Mouse (Mus musculus): Measurements from ENCODE around the gene Ankrd11.

Gene Ankrd11

GRCm38 (mm10) chr8:122852546-122852905 lies 189.6 kb downstream of the Ankrd11 start:
- no peaks in the 10 kb centered on the region for H3K36me3 ChIP-seq (ENCODE audit: insufficient read depth, low read length)
- peaks cover 17% of the 10 kb centered on the region; the same call in 1 of the 2 replicates for H3K27me3 ChIP-seq (ENCODE audit: insufficient read depth, low read length)
- no peak for TF ChIP-seq CTCF (conservative IDR thresholded peaks at IDR 0.05; ENCODE audit: low read length)
- TF ChIP-seq POU5F1 (IDR thresholded peaks at IDR 0.05; ENCODE audit: borderline replicate concordance, low read length): no peak
- no peak for TF ChIP-seq NANOG (IDR thresholded peaks at IDR 0.05; ENCODE audit: borderline replicate concordance, low read length)
- H3K9me3 ChIP-seq (ENCODE audit: low read length): no peaks in the 10 kb centered on the region
- peaks cover 31% of the 10 kb centered on the region for H3K4me1 ChIP-seq (replicated peaks; ENCODE audit: low read depth, low read length)
- no peak overlapping the region for H3K4me3 ChIP-seq (replicated peaks; ENCODE audit: low read length)

GRCm38 (mm10) chr8:122851692-122852545 lies 190.2 kb downstream of the Ankrd11 start:
- Histone ChIP-seq H3K27me3 (ENCODE audit: insufficient read depth, low read length) (peaks cover 19% of the 10 kb centered on the region; the same call in 1 of the 2 replicates), H3K9me3 (ENCODE audit: low read length) (no peaks in the 10 kb centered on the region), H3K4me3 (replicated peaks; ENCODE audit: low read length) (no peak overlapping the region), H3K4me1 (replicated peaks; ENCODE audit: low read depth, low read length) (peaks cover 31% of the 10 kb centered on the region), H3K36me3 (ENCODE audit: insufficient read depth, low read length) (no peaks in the 10 kb centered on the region)
- TF ChIP-seq NANOG (IDR thresholded peaks at IDR 0.05; ENCODE audit: borderline replicate concordance, low read length) (no peak), CTCF (conservative IDR thresholded peaks at IDR 0.05; ENCODE audit: low read length) (no peak), POU5F1 (IDR thresholded peaks at IDR 0.05; ENCODE audit: borderline replicate concordance, low read length) (no peak)

GRCm38 (mm10) chr8:122850641-122851240 lies 191.3 kb downstream of the Ankrd11 start:
- H3K36me3 ChIP-seq (ENCODE audit: insufficient read depth, low read length): no peaks in the 10 kb centered on the region
- no peaks in the 10 kb centered on the region for H3K9me3 ChIP-seq (ENCODE audit: low read length)
- H3K4me3 ChIP-seq (replicated peaks; ENCODE audit: low read length): no peak overlapping the region
- peaks cover 31% of the 10 kb centered on the region for H3K4me1 ChIP-seq (replicated peaks; ENCODE audit: low read depth, low read length)
- peaks cover 24% of the 10 kb centered on the region; the same call in 1 of the 2 replicates for H3K27me3 ChIP-seq (ENCODE audit: insufficient read depth, low read length)
- TF ChIP-seq POU5F1 (IDR thresholded peaks at IDR 0.05; ENCODE audit: borderline replicate concordance, low read length): no peak
- no peak for TF ChIP-seq CTCF (conservative IDR thresholded peaks at IDR 0.05; ENCODE audit: low read length)
- TF ChIP-seq NANOG (IDR thresholded peaks at IDR 0.05; ENCODE audit: borderline replicate concordance, low read length): no peak

- no peak for TF ChIP-seq CTCF (conservative IDR thresholded peaks at IDR 0.05; ENCODE audit: low read length)
- no peak for TF ChIP-seq NANOG (IDR thresholded peaks at IDR 0.05; ENCODE audit: borderline replicate concordance, low read length)
- no peak for TF ChIP-seq POU5F1 (IDR thresholded peaks at IDR 0.05; ENCODE audit: borderline replicate concordance, low read length)
- H3K9me3 ChIP-seq (ENCODE audit: low read length): no peaks in the 10 kb centered on the region
- H3K36me3 ChIP-seq (ENCODE audit: insufficient read depth, low read length): no peaks in the 10 kb centered on the region
Observed at GRCm38 (mm10) chr8:122849152-122849910, 192.7 kb downstream of the Ankrd11 start.

GRCm38 (mm10) chr8:122847829-122848561 lies 194.1 kb downstream of the Ankrd11 start, which contains the start of gene Cdh15:
Gene Cdh15, plus strand, starts transcription at chr8:122847966.
- Histone ChIP-seq H3K4me1 (replicated peaks; ENCODE audit: low read depth, low read length) (peaks cover 23% of the 10 kb centered on the region), H3K4me3 (replicated peaks; ENCODE audit: low read length) (peak within 1 kb of the TSS; percentile 73), H3K27me3 (ENCODE audit: insufficient read depth, low read length) (peaks cover 26% of the 10 kb centered on the region; the same call in 1 of the 2 replicates), H3K9me3 (ENCODE audit: low read length) (no peaks in the 10 kb centered on the region), H3K36me3 (ENCODE audit: insufficient read depth, low read length) (no peaks in the 10 kb centered on the region)
- TF ChIP-seq POU5F1 (IDR thresholded peaks at IDR 0.05; ENCODE audit: borderline replicate concordance, low read length): no peak

More at GRCm38 (mm10) chr8:122849152-122849910, 192.7 kb downstream of the Ankrd11 start:
- peaks cover 25% of the 10 kb centered on the region; the same call in 1 of the 2 replicates for H3K27me3 ChIP-seq (ENCODE audit: insufficient read depth, low read length)
- peaks cover 31% of the 10 kb centered on the region for H3K4me1 ChIP-seq (replicated peaks; ENCODE audit: low read depth, low read length)
- H3K4me3 ChIP-seq (replicated peaks; ENCODE audit: low read length): 0 out of 2 replicates have a peak overlapping the region, but pooled peaks have one; percentile 73

- no peaks in the 10 kb centered on the region for H3K36me3 ChIP-seq (ENCODE audit: insufficient read depth, low read length)
- H3K4me1 ChIP-seq (replicated peaks; ENCODE audit: low read depth, low read length): peaks cover 23% of the 10 kb centered on the region
- TF ChIP-seq POU5F1 (IDR thresholded peaks at IDR 0.05; ENCODE audit: borderline replicate concordance, low read length): no peak
- TF ChIP-seq CTCF (conservative IDR thresholded peaks at IDR 0.05; ENCODE audit: low read length): no peak
- TF ChIP-seq NANOG (IDR thresholded peaks at IDR 0.05; ENCODE audit: borderline replicate concordance, low read length): no peak
- no peak overlapping the region for H3K4me3 ChIP-seq (replicated peaks; ENCODE audit: low read length)
- H3K9me3 ChIP-seq (ENCODE audit: low read length): no peaks in the 10 kb centered on the region
- peaks cover 26% of the 10 kb centered on the region; the same call in 1 of the 2 replicates for H3K27me3 ChIP-seq (ENCODE audit: insufficient read depth, low read length)
Observed at GRCm38 (mm10) chr8:122845662-122846061, 196.4 kb downstream of the Ankrd11 start.

GRCm38 (mm10) chr8:122844161-122844560 lies 197.9 kb downstream of the Ankrd11 start:
- Histone ChIP-seq H3K4me1 (replicated peaks; ENCODE audit: low read depth, low read length) (peaks cover 14% of the 10 kb centered on the region), H3K27me3 (ENCODE audit: insufficient read depth, low read length) (peaks cover 21% of the 10 kb centered on the region; the same call in 1 of the 2 replicates), H3K4me3 (replicated peaks; ENCODE audit: low read length) (no peak overlapping the region), H3K36me3 (ENCODE audit: insufficient read depth, low read length) (no peaks in the 10 kb centered on the region), H3K9me3 (ENCODE audit: low read length) (no peaks in the 10 kb centered on the region)
- TF ChIP-seq NANOG (IDR thresholded peaks at IDR 0.05; ENCODE audit: borderline replicate concordance, low read length) (no peak), POU5F1 (IDR thresholded peaks at IDR 0.05; ENCODE audit: borderline replicate concordance, low read length) (no peak), CTCF (conservative IDR thresholded peaks at IDR 0.05; ENCODE audit: low read length) (no peak)

All from E14TG2a.4 (cell line).